Mouse (Mus musculus) heart, adult 18-20 months (tissue): ENCODE results near the gene Cacna1b. TPM values are rescaled to one million over a fixed set of nuclear protein-coding genes. Genes with fewer than 3 reads are reported as not detected.

Experiments used
- total RNA-seq, 2 experiments: library from RNA; stranded (reverse); gene quantifications; 2 replicates each; pipeline ENCODE4 v1.2.3; 2021

The Cacna1b gene
- total RNA-seq, 2 experiments from 2014 or later: 0.17 to 0.31 TPM

Other genes with a start within 250 kb of the Cacna1b start
- 10 to 100 TPM; 21.7 to 26.9 TPM for gene Ehmt1, start 156.5 kb upstream of the Cacna1b start, total RNA-seq
- gene Arrdc1, start 172.1 kb upstream of the Cacna1b start, total RNA-seq: 1 to 10 TPM; 3.1 to 5.6 TPM
- 10 to 100 TPM; 15.3 to 20.2 TPM for gene Zmynd19, start 186.6 kb upstream of the Cacna1b start, total RNA-seq
- gene Dph7, start 199.2 kb upstream of the Cacna1b start, total RNA-seq: 1 to 10 TPM; 4.6 to 7.3 TPM
- gene Mrpl41, start 211.9 kb upstream of the Cacna1b start, total RNA-seq: 100 to 1,000 TPM in 1 of 2 experiments, 10 to 100 TPM in 1; 96.3 to 114 TPM
- 10 to 100 TPM; 23.1 to 26.2 TPM for gene Pnpla7, start 212.9 kb upstream of the Cacna1b start, total RNA-seq